Mouse (Mus musculus): ENCODE results near the gene Mrps2. TPM values are rescaled to one million over a fixed set of nuclear protein-coding genes. Genes with fewer than 3 reads are reported as not detected.
A peak's percentile ranks its signal among the peaks of the same experiment; 100 is the strongest.

Gene Mrps2
- polyA plus RNA-seq, 1 experiment from 2014 or later: 58.5 TPM

GRCm38 (mm10) chr2:28445082-28445481 lies 22.8 kb upstream of the Mrps2 start:
- no peak for ATAC-seq (ENCODE audit: insufficient number of reproducible peaks, insufficient read depth, low FRiP score, low read depth)
- Histone ChIP-seq H3K4me1 (ENCODE audit: control insufficient read depth, insufficient read depth, low read length) (peaks cover 12% of the 10 kb centered on the region; the same call in 1 of the 2 replicates), H3K27ac (ENCODE audit: low read length) (no peak overlapping the region), H3K9ac (replicated peaks; ENCODE audit: low read depth, low read length) (no peak overlapping the region), H3K9me3 (ENCODE audit: control insufficient read depth, low read depth, low read length) (no peaks in the 10 kb centered on the region), H3K36me3 (ENCODE audit: control insufficient read depth, insufficient read depth, low read length) (no peaks in the 10 kb centered on the region), H3K4me2 (replicated peaks; ENCODE audit: low read depth, low read length) (no peak overlapping the region), H3K4me3 (ENCODE audit: low read depth, low read length) (no peak overlapping the region), H3K27me3 (ENCODE audit: control insufficient read depth, insufficient read depth, low read length) (no peaks in the 10 kb centered on the region)
- 85% methylated on average over 4 of the region's 4 CpGs for WGBS

- WGBS: 9% methylated on average over 5 of the region's 5 CpGs
- no peaks in the 10 kb centered on the region for H3K27me3 ChIP-seq (ENCODE audit: control insufficient read depth, insufficient read depth, low read length)
These were observed 21.7 kb upstream of the Mrps2 start for GRCm38 (mm10) chr2:28446181-28446514.

GRCm38 (mm10) chr2:28446515-28447314 lies 21.2 kb upstream of the Mrps2 start, which contains the start of gene Ppp1r26:
Ppp1r26 (plus strand) TSS chr2:28446800.
- Histone ChIP-seq H3K27ac (ENCODE audit: low read length) (peak within 1 kb of the TSS; percentile 76), H3K36me3 (ENCODE audit: control insufficient read depth, insufficient read depth, low read length) (no peaks in the 10 kb centered on the region; the same call in 1 of the 2 replicates), H3K4me2 (replicated peaks; ENCODE audit: low read depth, low read length) (peak within 1 kb of the TSS; percentile 96), H3K9me3 (ENCODE audit: control insufficient read depth, low read depth, low read length) (no peaks in the 10 kb centered on the region), H3K4me1 (ENCODE audit: control insufficient read depth, insufficient read depth, low read length) (peaks cover 12% of the 10 kb centered on the region; the same call in 1 of the 2 replicates), H3K4me3 (ENCODE audit: low read depth, low read length) (peak within 1 kb of the TSS; percentile 75), H3K27me3 (ENCODE audit: control insufficient read depth, insufficient read depth, low read length) (no peaks in the 10 kb centered on the region), H3K9ac (replicated peaks; ENCODE audit: low read depth, low read length) (peak within 1 kb of the TSS; percentile 82)
- peak; percentile 77 for ATAC-seq (ENCODE audit: insufficient number of reproducible peaks, insufficient read depth, low FRiP score, low read depth)
- under 1% methylated on average over 106 of the region's 118 CpGs for WGBS

More at GRCm38 (mm10) chr2:28446181-28446514, 21.7 kb upstream of the Mrps2 start:
- no peak for ATAC-seq (ENCODE audit: insufficient number of reproducible peaks, insufficient read depth, low FRiP score, low read depth)
- Histone ChIP-seq H3K27ac (ENCODE audit: low read length) (peak overlapping the region; percentile 76; the same call in 1 of the 2 replicates), H3K4me1 (ENCODE audit: control insufficient read depth, insufficient read depth, low read length) (peaks cover 12% of the 10 kb centered on the region; the same call in 1 of the 2 replicates), H3K9me3 (ENCODE audit: control insufficient read depth, low read depth, low read length) (no peaks in the 10 kb centered on the region), H3K9ac (replicated peaks; ENCODE audit: low read depth, low read length) (peak overlapping the region; percentile 82), H3K36me3 (ENCODE audit: control insufficient read depth, insufficient read depth, low read length) (no peaks in the 10 kb centered on the region), H3K4me2 (replicated peaks; ENCODE audit: low read depth, low read length) (peak overlapping the region; percentile 96), H3K4me3 (ENCODE audit: low read depth, low read length) (peak overlapping the region; percentile 75)

- peak; percentile 8; the same call in 1 of the 2 replicates for ATAC-seq (ENCODE audit: insufficient number of reproducible peaks, insufficient read depth, low FRiP score, low read depth)
- Histone ChIP-seq H3K4me3 (ENCODE audit: low read depth, low read length) (peak overlapping the region; percentile 75), H3K4me2 (replicated peaks; ENCODE audit: low read depth, low read length) (peak overlapping the region; percentile 96), H3K9me3 (ENCODE audit: control insufficient read depth, low read depth, low read length) (no peaks in the 10 kb centered on the region), H3K27me3 (ENCODE audit: control insufficient read depth, insufficient read depth, low read length) (no peaks in the 10 kb centered on the region), H3K27ac (ENCODE audit: low read length) (peak overlapping the region; percentile 76), H3K9ac (replicated peaks; ENCODE audit: low read depth, low read length) (peak overlapping the region; percentile 82), H3K36me3 (ENCODE audit: control insufficient read depth, insufficient read depth, low read length) (no peaks in the 10 kb centered on the region; the same call in 1 of the 2 replicates), H3K4me1 (ENCODE audit: control insufficient read depth, insufficient read depth, low read length) (peaks cover 12% of the 10 kb centered on the region; the same call in 1 of the 2 replicates)
- WGBS: 6% methylated on average over 11 of the region's 11 CpGs
These were observed 20.6 kb upstream of the Mrps2 start for GRCm38 (mm10) chr2:28447315-28447670.

GRCm38 (mm10) chr2:28451663-28452062 lies 16.2 kb upstream of the Mrps2 start:
- Histone ChIP-seq H3K4me3 (ENCODE audit: low read depth, low read length) (no peak overlapping the region), H3K27me3 (ENCODE audit: control insufficient read depth, insufficient read depth, low read length) (no peaks in the 10 kb centered on the region), H3K4me2 (replicated peaks; ENCODE audit: low read depth, low read length) (no peak overlapping the region), H3K9me3 (ENCODE audit: control insufficient read depth, low read depth, low read length) (no peaks in the 10 kb centered on the region), H3K9ac (replicated peaks; ENCODE audit: low read depth, low read length) (no peak overlapping the region), H3K4me1 (ENCODE audit: control insufficient read depth, insufficient read depth, low read length) (peaks cover 12% of the 10 kb centered on the region; the same call in 1 of the 2 replicates), H3K36me3 (ENCODE audit: control insufficient read depth, insufficient read depth, low read length) (no peaks in the 10 kb centered on the region; the same call in 1 of the 2 replicates), H3K27ac (ENCODE audit: low read length) (no peak overlapping the region)
- no peak for ATAC-seq (ENCODE audit: insufficient number of reproducible peaks, insufficient read depth, low FRiP score, low read depth)
- 91% methylated on average over 11 of the region's 11 CpGs for WGBS

GRCm38 (mm10) chr2:28453539-28453938 lies 14.3 kb upstream of the Mrps2 start:
- H3K4me3 ChIP-seq (ENCODE audit: low read depth, low read length): no peak overlapping the region
- H3K27ac ChIP-seq (ENCODE audit: low read length): no peak overlapping the region
- H3K4me2 ChIP-seq (replicated peaks; ENCODE audit: low read depth, low read length): no peak overlapping the region
- H3K4me1 ChIP-seq (ENCODE audit: control insufficient read depth, insufficient read depth, low read length): no peaks in the 10 kb centered on the region
- H3K9ac ChIP-seq (replicated peaks; ENCODE audit: low read depth, low read length): no peak overlapping the region
- ATAC-seq (ENCODE audit: insufficient number of reproducible peaks, insufficient read depth, low FRiP score, low read depth): no peak
- no peaks in the 10 kb centered on the region; the same call in 1 of the 2 replicates for H3K36me3 ChIP-seq (ENCODE audit: control insufficient read depth, insufficient read depth, low read length)
- no peaks in the 10 kb centered on the region for H3K27me3 ChIP-seq (ENCODE audit: control insufficient read depth, insufficient read depth, low read length)
- no peaks in the 10 kb centered on the region for H3K9me3 ChIP-seq (ENCODE audit: control insufficient read depth, low read depth, low read length)
- 85% methylated on average over 6 of the region's 6 CpGs for WGBS

- Histone ChIP-seq H3K27ac (ENCODE audit: low read length) (no peak overlapping the region), H3K36me3 (ENCODE audit: control insufficient read depth, insufficient read depth, low read length) (no peaks in the 10 kb centered on the region; the same call in 1 of the 2 replicates), H3K9ac (replicated peaks; ENCODE audit: low read depth, low read length) (no peak overlapping the region), H3K4me2 (replicated peaks; ENCODE audit: low read depth, low read length) (no peak overlapping the region), H3K4me1 (ENCODE audit: control insufficient read depth, insufficient read depth, low read length) (no peaks in the 10 kb centered on the region), H3K27me3 (ENCODE audit: control insufficient read depth, insufficient read depth, low read length) (no peaks in the 10 kb centered on the region), H3K9me3 (ENCODE audit: control insufficient read depth, low read depth, low read length) (no peaks in the 10 kb centered on the region), H3K4me3 (ENCODE audit: low read depth, low read length) (no peak overlapping the region)
- ATAC-seq (ENCODE audit: insufficient number of reproducible peaks, insufficient read depth, low FRiP score, low read depth): no peak
- WGBS: 84% methylated on average over 1 of the region's 1 CpGs
These were observed 11.2 kb upstream of the Mrps2 start for GRCm38 (mm10) chr2:28456616-28457015.

GRCm38 (mm10) chr2:28463919-28464318 lies 3.9 kb upstream of the Mrps2 start:
- Histone ChIP-seq H3K4me3 (ENCODE audit: low read depth, low read length) (no peak overlapping the region), H3K27me3 (ENCODE audit: control insufficient read depth, insufficient read depth, low read length) (no peaks in the 10 kb centered on the region), H3K36me3 (ENCODE audit: control insufficient read depth, insufficient read depth, low read length) (peaks cover under 1% of the 10 kb centered on the region; the same call in 1 of the 2 replicates), H3K9me3 (ENCODE audit: control insufficient read depth, low read depth, low read length) (no peaks in the 10 kb centered on the region), H3K9ac (replicated peaks; ENCODE audit: low read depth, low read length) (no peak overlapping the region), H3K27ac (ENCODE audit: low read length) (no peak overlapping the region), H3K4me2 (replicated peaks; ENCODE audit: low read depth, low read length) (no peak overlapping the region), H3K4me1 (ENCODE audit: control insufficient read depth, insufficient read depth, low read length) (0 out of 2 replicates have a peak, but pooled peaks cover 8% of the 10 kb centered on the region)
- no peak for ATAC-seq (ENCODE audit: insufficient number of reproducible peaks, insufficient read depth, low FRiP score, low read depth)
- WGBS: 56% methylated on average over 3 of the region's 3 CpGs

All from stomach, embryonic 14.5 days (tissue).